Mouse (Mus musculus): ENCODE data around the gene Smad6. TPM values are rescaled to one million over a fixed set of nuclear protein-coding genes. Genes with fewer than 3 reads are reported as not detected.

Gene Smad6
- polyA plus RNA-seq, 1 experiment from 2014 or later, result 13.2 TPM

DNA sequence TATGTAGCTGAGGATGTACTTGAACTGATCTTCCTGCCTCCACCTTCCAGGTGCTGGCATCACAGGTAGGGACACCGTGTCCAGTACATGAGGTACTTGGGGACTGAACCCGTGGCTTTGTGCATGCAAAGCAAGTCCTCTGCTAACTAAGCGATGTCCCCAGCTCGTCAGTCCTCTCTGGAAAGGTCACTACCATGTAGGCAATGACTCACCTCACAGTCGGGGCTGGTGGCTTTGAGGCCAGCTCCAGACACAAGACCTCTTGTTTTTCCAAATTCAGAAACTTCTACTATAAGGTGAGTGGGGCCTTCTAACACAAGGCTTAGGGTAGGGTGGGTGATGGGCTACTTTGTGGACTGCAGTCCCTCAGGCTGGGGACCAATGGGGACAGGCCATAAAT lies 21.8 kb downstream of the Smad6 start:
- Histone ChIP-seq H3K27ac (no peak overlapping the region), H3K4me3 (no peak overlapping the region), H3K9ac (no peak overlapping the region), H3K4me2 (no peak overlapping the region), H3K27me3 (no peaks in the 10 kb centered on the region), H3K36me3 (peaks cover 68% of the 10 kb centered on the region), H3K9me3 (no peaks in the 10 kb centered on the region), H3K4me1 (peaks cover 23% of the 10 kb centered on the region)
- WGBS, result 83% methylated on average over 5 of the region's 5 CpGs
- ATAC-seq (ENCODE audit: borderline replicate concordance, extremely low read depth, low FRiP score, low TSS enrichment), result no peak

GRCm38 (mm10) chr9:63999194-63999593 lies 22.7 kb downstream of the Smad6 start:
- Histone ChIP-seq H3K36me3 (peaks cover 68% of the 10 kb centered on the region), H3K27ac (no peak overlapping the region), H3K4me1 (peaks cover 23% of the 10 kb centered on the region), H3K4me3 (no peak overlapping the region), H3K4me2 (no peak overlapping the region), H3K9ac (no peak overlapping the region), H3K9me3 (no peaks in the 10 kb centered on the region), H3K27me3 (no peaks in the 10 kb centered on the region)
- no peak for ATAC-seq (ENCODE audit: borderline replicate concordance, extremely low read depth, low FRiP score, low TSS enrichment)
- 71% methylated on average over 9 of the region's 9 CpGs for WGBS

DNA sequence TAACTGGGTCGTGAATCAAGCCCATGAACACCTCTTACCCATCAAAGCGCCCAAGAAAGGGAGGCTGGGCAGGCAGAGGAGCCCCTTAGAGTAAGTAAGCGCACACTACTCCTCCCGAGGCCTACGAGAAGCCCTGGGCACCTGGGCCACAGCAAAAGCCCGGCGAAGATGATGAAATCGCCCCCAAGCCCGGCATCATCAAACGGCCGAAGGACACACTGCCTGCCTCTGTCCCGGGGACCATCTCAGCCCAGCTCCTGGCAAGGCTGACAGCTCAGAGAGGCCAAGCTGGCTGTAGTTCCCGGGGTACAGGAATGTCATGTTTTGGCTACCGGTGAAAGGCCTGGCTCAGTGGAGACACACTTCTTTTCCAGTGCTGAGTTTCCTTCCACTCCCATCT lies 23.8 kb downstream of the Smad6 start:
- H3K27me3 ChIP-seq, result no peaks in the 10 kb centered on the region
- whole genome bisulfite sequencing, result 72% methylated on average over 14 of the region's 14 CpGs
- peak overlapping the region; percentile 14; the same call in 1 of the 2 replicates for H3K27ac ChIP-seq
- H3K9ac ChIP-seq, result no peak overlapping the region
- H3K4me2 ChIP-seq, result no peak overlapping the region
- H3K36me3 ChIP-seq, result peaks cover 59% of the 10 kb centered on the region
- no peak overlapping the region for H3K4me3 ChIP-seq
- H3K9me3 ChIP-seq, result no peaks in the 10 kb centered on the region
- ATAC-seq (ENCODE audit: borderline replicate concordance, extremely low read depth, low FRiP score, low TSS enrichment), result no peak
- peaks cover 31% of the 10 kb centered on the region for H3K4me1 ChIP-seq

GRCm38 (mm10) chr9:63997439-63997838 lies 24.4 kb downstream of the Smad6 start:
- ATAC-seq (ENCODE audit: borderline replicate concordance, extremely low read depth, low FRiP score, low TSS enrichment), result no peak
- WGBS, result 57% methylated on average over 4 of the region's 4 CpGs
- Histone ChIP-seq H3K4me3 (no peak overlapping the region), H3K27ac (peak overlapping the region; percentile 14; the same call in 1 of the 2 replicates), H3K27me3 (no peaks in the 10 kb centered on the region), H3K9me3 (no peaks in the 10 kb centered on the region), H3K4me2 (no peak overlapping the region), H3K36me3 (peaks cover 53% of the 10 kb centered on the region), H3K4me1 (peaks cover 37% of the 10 kb centered on the region), H3K9ac (no peak overlapping the region)

- peaks cover 58% of the 10 kb centered on the region for H3K4me1 ChIP-seq
- H3K4me2 ChIP-seq, result no peak overlapping the region
- no peak overlapping the region for H3K9ac ChIP-seq
These were observed 28.6 kb downstream of the Smad6 start for GRCm38 (mm10) chr9:63993256-63993655.

DNA sequence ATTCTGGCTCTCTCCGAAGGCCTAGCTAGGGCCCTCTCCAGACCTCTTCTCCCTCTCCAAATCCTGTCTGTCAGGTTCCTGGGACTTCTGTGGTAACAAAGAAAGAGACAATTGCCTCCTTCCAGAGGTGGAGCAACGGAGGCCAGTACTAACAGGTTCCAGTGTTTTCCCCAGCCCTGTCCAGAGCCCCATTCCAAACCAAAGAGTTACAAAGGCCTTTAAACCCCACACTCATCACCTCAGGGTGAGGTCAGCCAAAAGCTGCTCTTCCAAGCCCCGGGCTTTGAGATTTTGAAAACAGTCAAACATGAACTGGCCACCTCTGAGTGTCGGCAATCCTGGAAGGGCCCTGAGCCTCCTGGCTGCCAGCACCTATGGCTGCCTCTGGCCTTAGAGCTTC lies 29.1 kb downstream of the Smad6 start:
- Histone ChIP-seq H3K4me2 (no peak overlapping the region), H3K27ac (peak overlapping the region; percentile 59; the same call in 1 of the 2 replicates)
- WGBS, result 34% methylated on average over 4 of the region's 4 CpGs

More at GRCm38 (mm10) chr9:63993256-63993655, 28.6 kb downstream of the Smad6 start:
- Histone ChIP-seq H3K36me3 (peaks cover 28% of the 10 kb centered on the region), H3K9me3 (no peaks in the 10 kb centered on the region), H3K27me3 (no peaks in the 10 kb centered on the region), H3K27ac (peak overlapping the region; percentile 59; the same call in 1 of the 2 replicates), H3K4me3 (no peak overlapping the region)
- WGBS, result 79% methylated on average over 5 of the region's 5 CpGs
- ATAC-seq (ENCODE audit: borderline replicate concordance, extremely low read depth, low FRiP score, low TSS enrichment), result no peak

GRCm38 (mm10) chr9:63991193-63991592 lies 30.7 kb downstream of the Smad6 start:
- 69% methylated on average over 4 of the region's 4 CpGs for WGBS
- Histone ChIP-seq H3K4me2 (no peak overlapping the region), H3K27me3 (no peaks in the 10 kb centered on the region), H3K4me1 (peaks cover 53% of the 10 kb centered on the region), H3K9me3 (no peaks in the 10 kb centered on the region), H3K9ac (no peak overlapping the region), H3K27ac (no peak overlapping the region), H3K4me3 (no peak overlapping the region), H3K36me3 (peaks cover 19% of the 10 kb centered on the region)
- no peak for ATAC-seq (ENCODE audit: borderline replicate concordance, extremely low read depth, low FRiP score, low TSS enrichment)

More for the DNA sequence above, 29.1 kb downstream of the Smad6 start:
- peaks cover 53% of the 10 kb centered on the region for H3K4me1 ChIP-seq
- 0 out of 2 replicates have a peak overlapping the region, but pooled peaks have one; percentile 0 for H3K9ac ChIP-seq
- H3K27me3 ChIP-seq, result no peaks in the 10 kb centered on the region
- ATAC-seq (ENCODE audit: borderline replicate concordance, extremely low read depth, low FRiP score, low TSS enrichment), result no peak
- peaks cover 25% of the 10 kb centered on the region for H3K36me3 ChIP-seq
- no peak overlapping the region for H3K4me3 ChIP-seq
- no peaks in the 10 kb centered on the region for H3K9me3 ChIP-seq

DNA sequence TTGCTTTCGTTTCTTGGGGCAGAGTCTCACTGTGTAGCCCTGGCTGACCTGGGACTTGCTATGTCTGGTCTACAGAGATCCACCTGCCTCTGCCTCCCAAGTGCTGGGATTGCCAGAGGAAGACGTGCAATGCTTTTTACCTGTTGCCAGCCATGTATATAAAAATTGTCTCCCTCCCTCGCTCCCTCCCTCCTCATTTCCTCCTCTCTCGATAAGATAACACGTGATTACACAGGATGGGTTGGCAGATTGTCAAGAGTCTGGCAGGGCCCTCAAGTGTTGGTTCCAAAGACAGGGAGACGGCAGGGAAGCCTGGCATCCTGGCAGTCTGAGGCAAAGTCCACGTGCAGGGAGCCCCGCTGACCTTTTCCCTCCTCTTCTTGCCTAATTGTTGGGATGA lies 32.2 kb downstream of the Smad6 start:
- peaks cover 68% of the 10 kb centered on the region for H3K4me1 ChIP-seq
- H3K4me2 ChIP-seq, result no peak overlapping the region
- ATAC-seq (ENCODE audit: borderline replicate concordance, extremely low read depth, low FRiP score, low TSS enrichment), result no peak
- H3K9me3 ChIP-seq, result no peaks in the 10 kb centered on the region
- peak overlapping the region; percentile 38 for H3K27ac ChIP-seq
- peaks cover 7% of the 10 kb centered on the region; the same call in 1 of the 2 replicates for H3K36me3 ChIP-seq
- 25% methylated on average over 8 of the region's 8 CpGs for whole genome bisulfite sequencing
- no peak overlapping the region for H3K9ac ChIP-seq
- H3K27me3 ChIP-seq, result no peaks in the 10 kb centered on the region
- H3K4me3 ChIP-seq, result no peak overlapping the region

- Histone ChIP-seq H3K4me2 (no peak overlapping the region), H3K27ac (0 out of 2 replicates have a peak overlapping the region, but pooled peaks have one; percentile 13), H3K36me3 (0 out of 2 replicates have a peak, but pooled peaks cover 3% of the 10 kb centered on the region), H3K4me3 (no peak overlapping the region), H3K27me3 (no peaks in the 10 kb centered on the region), H3K9ac (no peak overlapping the region), H3K9me3 (no peaks in the 10 kb centered on the region), H3K4me1 (peaks cover 72% of the 10 kb centered on the region)
- 54% methylated on average over 12 of the region's 12 CpGs for WGBS
- no peak for ATAC-seq (ENCODE audit: borderline replicate concordance, extremely low read depth, low FRiP score, low TSS enrichment)
These were observed 32.6 kb downstream of the Smad6 start for GRCm38 (mm10) chr9:63989214-63989613.

GRCm38 (mm10) chr9:63985125-63985524 lies 36.7 kb downstream of the Smad6 start:
- peak overlapping the region; percentile 7; the same call in 1 of the 2 replicates for H3K4me2 ChIP-seq
- H3K9me3 ChIP-seq, result no peaks in the 10 kb centered on the region
- no peak for ATAC-seq (ENCODE audit: borderline replicate concordance, extremely low read depth, low FRiP score, low TSS enrichment)
- H3K36me3 ChIP-seq, result no peaks in the 10 kb centered on the region
- H3K9ac ChIP-seq, result 0 out of 2 replicates have a peak overlapping the region, but pooled peaks have one; percentile 17
- 37% methylated on average over 6 of the region's 6 CpGs for WGBS
- peaks cover 77% of the 10 kb centered on the region for H3K4me1 ChIP-seq
- no peak overlapping the region for H3K4me3 ChIP-seq
- peak overlapping the region; percentile 87 for H3K27ac ChIP-seq
- H3K27me3 ChIP-seq, result no peaks in the 10 kb centered on the region

DNA sequence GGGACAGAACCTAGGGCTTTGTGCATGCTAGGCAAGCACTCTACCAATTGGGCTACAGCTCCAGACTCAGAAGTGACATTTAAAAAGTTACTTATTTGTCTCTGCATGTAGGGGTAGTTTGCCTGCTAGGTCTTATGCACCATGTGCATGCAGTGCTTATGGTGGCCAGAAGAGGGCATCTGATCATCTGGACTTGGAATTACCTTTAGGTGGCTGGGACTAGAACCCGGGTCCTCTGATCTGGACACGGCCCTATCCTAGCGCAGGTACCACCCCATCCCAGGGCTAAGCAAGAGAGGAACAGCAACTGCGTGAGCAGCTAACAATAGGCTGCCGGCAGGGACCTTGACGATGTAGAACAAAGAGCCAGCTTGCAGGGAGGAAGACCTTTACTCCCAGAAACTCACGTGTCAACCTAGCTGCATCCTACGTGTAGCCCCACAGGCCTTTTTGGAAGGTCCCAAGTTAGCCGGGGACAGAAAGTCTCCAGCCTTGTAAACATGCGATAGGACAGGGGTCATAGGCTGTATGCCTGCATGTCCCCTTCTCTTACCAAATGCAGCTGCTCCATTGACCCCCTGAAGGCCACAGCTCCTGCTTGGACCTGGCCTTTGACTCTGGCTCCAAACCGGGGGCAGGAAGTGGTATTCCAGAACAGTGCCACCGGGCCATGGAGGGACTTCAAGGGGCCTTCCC lies 38.8 kb downstream of the Smad6 start:
- Histone ChIP-seq H3K4me1 (peaks cover 83% of the 10 kb centered on the region), H3K4me2 (no peak overlapping the region), H3K27ac (no peak overlapping the region; the same call in 1 of the 2 replicates), H3K9ac (no peak overlapping the region), H3K9me3 (no peaks in the 10 kb centered on the region), H3K27me3 (no peaks in the 10 kb centered on the region), H3K36me3 (no peaks in the 10 kb centered on the region), H3K4me3 (no peak overlapping the region)
- no peak for ATAC-seq (ENCODE audit: borderline replicate concordance, extremely low read depth, low FRiP score, low TSS enrichment)
- WGBS, result 78% methylated on average over 12 of the region's 12 CpGs

DNA sequence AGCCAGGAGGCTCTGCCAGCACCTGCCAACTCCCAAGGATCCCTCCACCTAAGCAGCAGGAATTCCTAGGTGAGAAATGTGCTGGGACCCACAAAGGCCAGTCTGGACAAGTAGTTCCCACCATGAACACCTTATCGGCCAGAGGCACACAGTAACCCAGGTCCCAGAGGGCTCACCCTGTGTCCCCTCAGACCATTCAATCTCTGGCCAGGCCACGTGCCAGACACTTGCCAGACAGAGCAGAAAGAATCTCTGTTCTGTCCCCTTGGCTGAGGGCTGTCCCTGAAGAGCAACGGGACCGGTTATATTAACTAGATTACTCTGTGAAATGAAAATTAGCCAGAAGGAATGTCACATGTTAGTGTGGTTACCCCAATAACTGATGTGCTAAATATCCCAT lies 39.9 kb downstream of the Smad6 start:
- Histone ChIP-seq H3K9me3 (no peaks in the 10 kb centered on the region), H3K4me2 (no peak overlapping the region), H3K4me1 (peaks cover 95% of the 10 kb centered on the region), H3K27ac (no peak overlapping the region), H3K9ac (no peak overlapping the region), H3K36me3 (no peaks in the 10 kb centered on the region), H3K27me3 (no peaks in the 10 kb centered on the region), H3K4me3 (no peak overlapping the region)
- no peak for ATAC-seq (ENCODE audit: borderline replicate concordance, extremely low read depth, low FRiP score, low TSS enrichment)
- WGBS, result 78% methylated on average over 4 of the region's 4 CpGs
